Mouse (Mus musculus) heart, embryonic 12.5 days (tissue): ENCODE measurements around the gene Atf7ip. TPM values are rescaled to one million over a fixed set of nuclear protein-coding genes. Genes with fewer than 3 reads are reported as not detected.
A peak's percentile ranks its signal among the peaks of the same experiment; 100 is the strongest.

Source experiments
- ATAC-seq: fragments of 200-750 bp; cut with Nextera tagmentation; 2 replicates; pipeline ENCODE4 v1.8.0; 2017; ENCODE audit warnings: moderate TSS enrichment, moderate library complexity; ENCODE audit not compliant: insufficient number of reproducible peaks, low FRiP score
- H3K27ac ChIP-seq: fragments of 300-500 bp; sonication (generic); 2 replicates; pipeline ENCODE4 v1.5.1; 2016; ENCODE audit warnings: mild to moderate bottlenecking, moderate library complexity; ENCODE audit not compliant: poor library complexity, severe bottlenecking
- H3K27me3 ChIP-seq: fragments of 300-500 bp; sonication (generic); replicated peaks from 2 replicates; pipeline ENCODE4 v1.6.1; 2016; ENCODE audit warnings: mild to moderate bottlenecking, moderate library complexity
- H3K36me3 ChIP-seq: fragments of 300-500 bp; sonication (generic); 2 replicates; pipeline ENCODE4 v1.6.1; 2016; ENCODE audit warnings: mild to moderate bottlenecking, moderate library complexity
- H3K4me1 ChIP-seq: fragments of 300-500 bp; sonication (generic); replicated peaks from 2 replicates; pipeline ENCODE4 v1.6.1; 2016; ENCODE audit warnings: mild to moderate bottlenecking
- H3K4me2 ChIP-seq: fragments of 300-500 bp; sonication (generic); 2 replicates; pipeline ENCODE4 v1.6.1; 2016; ENCODE audit warnings: mild to moderate bottlenecking, moderate library complexity
- H3K4me3 ChIP-seq: fragments of 300-500 bp; sonication (generic); 2 replicates; pipeline ENCODE4 v1.5.1; 2016; ENCODE audit warnings: mild to moderate bottlenecking
- H3K9ac ChIP-seq: fragments of 300-500 bp; sonication (generic); 2 replicates; pipeline ENCODE4 v1.6.1; 2016; ENCODE audit warnings: mild to moderate bottlenecking, moderate library complexity
- H3K9me3 ChIP-seq: fragments of 300-500 bp; sonication (generic); replicated peaks from 2 replicates; pipeline ENCODE4 v1.6.1; 2016; ENCODE audit warnings: mild to moderate bottlenecking, moderate library complexity
- WGBS: fragments of 180-500 bp; shearing (Covaris S2); methylation state at CpG from one replicate; pipeline ENCODE4 v1.1.7; 2016; 5-methylcytosine and 5-hydroxymethylcytosine counted together
- polyA plus RNA-seq: library from polyadenylated mRNA; unstranded; fragments of >200 nt; fragmentation: Nextera tagmentation; extraction: Ambion mirVana; gene quantifications from 2 replicates; pipeline ENCODE4 v1.2.1, GENCODE M21; 2016

Gene Atf7ip
- polyA plus RNA-seq, 1 experiment from 2014 or later: 51.5 TPM

DNA sequence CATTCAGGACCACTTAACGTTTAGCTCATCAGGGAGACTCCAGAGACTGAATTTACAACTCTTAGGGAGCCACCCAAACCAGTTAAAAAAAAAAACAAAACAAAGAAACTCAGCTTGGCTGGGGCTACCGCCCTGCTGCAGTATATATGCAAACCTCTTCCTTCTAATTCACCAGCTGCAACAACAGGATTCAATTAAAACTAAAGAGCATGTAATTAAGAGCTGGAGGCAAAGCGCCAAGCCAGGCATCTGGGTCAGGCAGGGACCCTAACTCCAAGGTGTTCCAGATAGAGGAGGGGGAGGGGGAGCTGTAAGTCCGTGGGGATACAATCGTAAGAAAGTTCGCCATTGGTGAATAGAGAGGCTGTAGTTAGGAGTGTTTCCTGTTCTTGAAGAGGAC, 140.2 kb downstream of the Atf7ip start:
- H3K36me3 ChIP-seq: no peaks in the 10 kb centered on the region
- H3K27ac ChIP-seq: no peak overlapping the region
- no peak for ATAC-seq
- WGBS: 58% methylated on average over 6 of the region's 6 CpGs
- H3K9me3 ChIP-seq: peaks cover 9% of the 10 kb centered on the region; the same call in 1 of the 2 replicates
- no peak overlapping the region for H3K4me2 ChIP-seq
- H3K4me1 ChIP-seq: no peaks in the 10 kb centered on the region
- H3K4me3 ChIP-seq: no peak overlapping the region
- H3K9ac ChIP-seq: no peak overlapping the region
- no peaks in the 10 kb centered on the region for H3K27me3 ChIP-seq

DNA sequence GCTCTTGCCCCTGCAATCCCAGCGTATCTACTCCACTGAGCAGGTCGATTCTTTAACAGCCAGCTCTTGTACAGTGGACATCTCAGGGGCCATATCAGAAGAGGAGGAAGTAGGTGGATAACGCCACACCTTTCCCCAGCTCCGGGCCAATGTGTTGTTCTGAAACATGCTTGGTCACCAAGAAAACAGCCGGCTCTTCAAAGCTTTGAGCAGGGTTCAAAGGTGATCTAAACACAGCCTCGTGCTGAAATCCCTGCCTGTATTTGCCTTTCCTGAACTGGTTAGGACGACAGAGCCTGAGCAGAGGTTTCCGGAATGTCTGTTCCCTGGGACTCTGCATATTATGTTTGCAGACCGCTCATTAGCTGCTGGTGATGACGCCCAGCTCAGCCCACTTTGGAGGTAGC, 141.5 kb downstream of the Atf7ip start:
- no peak overlapping the region for H3K9ac ChIP-seq

DNA sequence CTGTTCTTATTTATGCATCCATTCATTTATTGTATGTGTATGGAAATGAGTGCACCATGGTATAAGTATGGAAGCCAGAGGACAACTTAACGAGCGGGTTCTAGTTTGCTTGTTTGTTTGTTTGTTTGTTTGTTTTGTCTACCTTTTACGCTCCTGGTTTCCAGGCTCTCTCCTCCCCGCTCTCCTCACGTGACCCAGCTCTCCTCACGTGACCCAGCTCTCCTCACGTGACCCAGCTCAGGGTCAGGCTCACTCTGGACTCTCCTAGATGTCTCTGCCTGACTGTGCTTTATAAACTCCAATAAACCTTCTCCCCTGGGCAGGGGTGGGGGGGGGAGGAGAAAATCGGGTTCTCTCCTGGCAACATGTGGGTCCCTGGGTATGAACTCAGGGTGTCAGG, 144.7 kb downstream of the Atf7ip start:
- Histone ChIP-seq H3K9ac (no peak overlapping the region), H3K4me3 (no peak overlapping the region), H3K4me2 (no peak overlapping the region), H3K27me3 (0 out of 2 replicates have a peak, but pooled peaks cover 5% of the 10 kb centered on the region), H3K36me3 (no peaks in the 10 kb centered on the region), H3K4me1 (peaks cover 11% of the 10 kb centered on the region), H3K9me3 (no peaks in the 10 kb centered on the region), H3K27ac (no peak overlapping the region)
- 85% methylated on average over 8 of the region's 8 CpGs for WGBS
- ATAC-seq: no peak

More for the DNA sequence above, 141.5 kb downstream of the Atf7ip start:
- H3K9me3 ChIP-seq: peaks cover 9% of the 10 kb centered on the region; the same call in 1 of the 2 replicates
- ATAC-seq: no peak
- no peak overlapping the region for H3K4me3 ChIP-seq
- no peak overlapping the region for H3K27ac ChIP-seq
- WGBS: 61% methylated on average over 10 of the region's 10 CpGs
- H3K4me2 ChIP-seq: no peak overlapping the region
- peaks cover 3% of the 10 kb centered on the region for H3K4me1 ChIP-seq
- no peaks in the 10 kb centered on the region for H3K27me3 ChIP-seq
- no peaks in the 10 kb centered on the region for H3K36me3 ChIP-seq

- Histone ChIP-seq H3K27ac (no peak overlapping the region), H3K4me2 (no peak overlapping the region), H3K4me3 (no peak overlapping the region), H3K36me3 (no peaks in the 10 kb centered on the region), H3K9ac (no peak overlapping the region), H3K9me3 (no peaks in the 10 kb centered on the region), H3K27me3 (peaks cover 5% of the 10 kb centered on the region; the same call in 1 of the 2 replicates), H3K4me1 (peaks cover 16% of the 10 kb centered on the region)
- no peak for ATAC-seq
- 40% methylated on average over 5 of the region's 5 CpGs for whole genome bisulfite sequencing
Observed at GRCm38 (mm10) chr6:136653331-136653730, 147.4 kb downstream of the Atf7ip start.

GRCm38 (mm10) chr6:136654470-136654869, 148.5 kb downstream of the Atf7ip start:
- Histone ChIP-seq H3K4me1 (peaks cover 16% of the 10 kb centered on the region), H3K4me2 (no peak overlapping the region), H3K9ac (no peak overlapping the region), H3K4me3 (no peak overlapping the region), H3K36me3 (no peaks in the 10 kb centered on the region), H3K9me3 (no peaks in the 10 kb centered on the region), H3K27ac (no peak overlapping the region), H3K27me3 (peaks cover 5% of the 10 kb centered on the region; the same call in 1 of the 2 replicates)
- WGBS: 92% methylated on average over 20 of the region's 20 CpGs
- ATAC-seq: no peak

DNA sequence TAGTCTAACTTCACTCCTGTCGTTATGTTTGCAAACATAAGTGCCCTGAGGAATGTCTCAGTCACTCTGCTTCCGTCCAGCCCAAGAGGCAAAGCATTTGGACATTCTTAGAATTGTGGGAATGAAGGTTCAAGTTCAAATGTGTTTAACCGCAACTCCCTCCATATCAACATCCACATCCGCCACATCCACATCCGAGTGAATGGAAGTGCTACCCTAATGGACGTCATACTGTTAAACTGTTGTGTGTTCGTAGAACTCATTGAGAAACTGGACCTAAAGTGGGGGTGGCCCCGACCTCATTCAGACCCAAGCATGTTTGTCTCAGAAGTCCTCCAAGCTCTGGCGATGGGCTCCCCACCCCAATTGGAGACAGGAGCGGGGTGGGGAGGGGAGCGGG, 149.8 kb downstream of the Atf7ip start:
- Histone ChIP-seq H3K4me2 (peak overlapping the region; percentile 53), H3K27me3 (peaks cover 16% of the 10 kb centered on the region), H3K9me3 (no peaks in the 10 kb centered on the region), H3K27ac (no peak overlapping the region), H3K4me3 (peak overlapping the region; percentile 15; the same call in 1 of the 2 replicates), H3K9ac (no peak overlapping the region), H3K4me1 (peaks cover 18% of the 10 kb centered on the region), H3K36me3 (no peaks in the 10 kb centered on the region)
- no peak for ATAC-seq
- 54% methylated on average over 11 of the region's 11 CpGs for WGBS

- peaks cover 18% of the 10 kb centered on the region for H3K4me1 ChIP-seq
- no peaks in the 10 kb centered on the region for H3K9me3 ChIP-seq
- no peak overlapping the region for H3K4me2 ChIP-seq
- no peak for ATAC-seq
- no peak overlapping the region for H3K9ac ChIP-seq
- no peaks in the 10 kb centered on the region for H3K36me3 ChIP-seq
- no peak overlapping the region for H3K27ac ChIP-seq
- peaks cover 34% of the 10 kb centered on the region for H3K27me3 ChIP-seq
- H3K4me3 ChIP-seq: no peak overlapping the region
- WGBS: 77% methylated on average over 4 of the region's 4 CpGs
Observed at GRCm38 (mm10) chr6:136658303-136658702, 152.3 kb downstream of the Atf7ip start.

DNA sequence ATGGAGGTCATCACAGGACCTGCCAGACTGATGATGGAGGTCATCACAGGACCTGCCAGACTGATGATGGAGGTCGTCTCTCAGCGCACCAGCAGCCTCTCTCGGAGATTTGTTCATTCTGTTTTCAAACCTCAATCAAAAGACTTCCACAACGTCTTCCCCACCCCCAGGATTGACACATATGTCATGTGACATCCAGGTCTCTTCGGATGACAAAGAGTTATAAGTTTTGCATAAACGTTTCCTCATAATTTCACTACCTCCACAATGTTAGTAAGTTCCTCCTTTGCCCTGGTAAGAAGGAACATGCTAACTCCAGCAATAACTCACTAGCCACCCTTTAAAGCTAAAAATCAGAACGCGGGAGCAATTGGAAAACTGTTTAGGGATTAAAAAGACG, 153.3 kb downstream of the Atf7ip start:
- Histone ChIP-seq H3K4me3 (no peak overlapping the region), H3K4me2 (no peak overlapping the region), H3K9ac (no peak overlapping the region), H3K9me3 (no peaks in the 10 kb centered on the region), H3K27ac (no peak overlapping the region), H3K36me3 (no peaks in the 10 kb centered on the region), H3K4me1 (peaks cover 18% of the 10 kb centered on the region), H3K27me3 (peaks cover 40% of the 10 kb centered on the region)
- 81% methylated on average over 9 of the region's 9 CpGs for WGBS
- ATAC-seq: no peak

Other genes with a start within 250 kb of the Atf7ip start
- gene Gm8994, start 178.6 kb upstream of the Atf7ip start, polyA plus RNA-seq: not detected in 2 replicates
- not detected in 2 replicates for gene E330021D16Rik, start 90.6 kb upstream of the Atf7ip start, polyA plus RNA-seq
- 6.0 and 6.1 TPM in 2 replicates for gene Plbd1, start 155.8 kb downstream of the Atf7ip start, polyA plus RNA-seq